Mouse (Mus musculus) liver, embryonic 14.5 days (tissue): Measurements from ENCODE around the gene Ccnk. TPM values are rescaled to one million over a fixed set of nuclear protein-coding genes. Genes with fewer than 3 reads are reported as not detected.
A peak's percentile ranks its signal among the peaks of the same experiment; 100 is the strongest.

Experiments used
- ATAC-seq: fragments of 200-750 bp; cut with Nextera tagmentation; 2 replicates; pipeline ENCODE4 v1.8.0; 2017; ENCODE audit warnings: moderate number of reproducible peaks, mild to moderate bottlenecking, moderate library complexity; ENCODE audit not compliant: insufficient read depth
- DNase-seq, 3 experiments: peaks; one replicate each; pipeline ENCODE4 v3.0.0-alpha.2; 2012 to 2013; ENCODE audit warnings: low read depth in 3 of 3, low spot score in 3 of 3
- H3K27ac ChIP-seq: fragments of 300-500 bp; sonication (generic); 2 replicates; pipeline ENCODE4 v1.5.1; 2014; ENCODE audit warnings: moderate library complexity, mild to moderate bottlenecking, control low read depth, inconsistent platforms
- H3K27me3 ChIP-seq: fragments of 300-500 bp; sonication (generic); 2 replicates; pipeline ENCODE4 v1.6.1; 2014; ENCODE audit warnings: mild to moderate bottlenecking, low read length, moderate library complexity; ENCODE audit not compliant: control insufficient read depth, insufficient read depth
- H3K36me3 ChIP-seq: fragments of 300-500 bp; sonication (generic); replicated peaks from 2 replicates; pipeline ENCODE4 v1.6.1; 2014; ENCODE audit warnings: low read depth; ENCODE audit not compliant: control insufficient read depth, insufficient read depth
- H3K4me1 ChIP-seq, 2 experiments: fragments of 200-500 bp in 1 of 2; fragments of 300-500 bp in 1 of 2; sonication (generic) in 1 of 2; replicated peaks; 2 replicates each; pipeline ENCODE4 v1.6.1; 2012 to 2014; ENCODE audit warnings: antibody characterized with exemption in 1 of 2, inconsistent platforms in 1 of 2, low read length in 1 of 2; ENCODE audit not compliant: control insufficient read depth in 2 of 2, insufficient read depth in 2 of 2
- H3K4me2 ChIP-seq: fragments of 300-500 bp; sonication (generic); 2 replicates; pipeline ENCODE4 v1.6.1; 2014; ENCODE audit warnings: low read depth, mild to moderate bottlenecking, control low read depth, moderate library complexity
- H3K4me3 ChIP-seq, 2 experiments: fragments of 200-500 bp in 1 of 2; fragments of 300-500 bp in 1 of 2; sonication (generic) in 1 of 2; 2 replicates each; pipeline ENCODE4 v1.5.1; 2012 to 2014; ENCODE audit warnings: low read depth in 2 of 2, low read length in 2 of 2, mild to moderate bottlenecking in 2 of 2, control low read depth in 1 of 2, inconsistent platforms in 1 of 2, moderate library complexity in 1 of 2; ENCODE audit not compliant: insufficient read depth in 1 of 2
- H3K9ac ChIP-seq: fragments of 300-500 bp; sonication (generic); replicated peaks from 2 replicates; pipeline ENCODE4 v1.6.1; 2014; ENCODE audit warnings: mild to moderate bottlenecking, control low read depth, moderate library complexity
- H3K9me3 ChIP-seq: fragments of 300-500 bp; sonication (generic); 2 replicates; pipeline ENCODE4 v1.6.1; 2016; ENCODE audit warnings: low read length, mixed read lengths; ENCODE audit not compliant: control insufficient read depth
- CTCF ChIP-seq: IDR thresholded peaks from 2 replicates; pipeline ENCODE4 v1.5.1; 2016; ENCODE audit warnings: antibody characterized with exemption, low read depth, control low read depth
- EP300 ChIP-seq: IDR thresholded peaks from 2 replicates; pipeline ENCODE4 v1.6.1; 2016; ENCODE audit warnings: antibody characterized with exemption, low read depth
- WGBS: fragments of 180-500 bp; shearing (Covaris S2); extraction: QIAGEN DNeasy Blood & Tissue Kit; methylation state at CpG from one replicate; pipeline ENCODE4 v1.1.7; 2014; ENCODE audit not compliant: insufficient replicate concordance; 5-methylcytosine and 5-hydroxymethylcytosine counted together
- polyA plus RNA-seq, 2 experiments: library from polyadenylated mRNA; depleted of rRNA in 1 of 2; stranded (reverse) in 1 of 2; unstranded in 1 of 2; fragments of >200 nt; fragmentation: Nextera tagmentation in 1 of 2; extraction: Ambion mirVana in 1 of 2; gene quantifications; 2 replicates each; pipeline versions ENCODE4 v1.2.1 to v1.2.3; 2012 to 2014

Ccnk gene
- polyA plus RNA-seq (2012; rRNA removed) (9.2 and 10.4 TPM in 2 replicates), polyA plus RNA-seq (2014; fragmentation: Nextera tagmentation; extraction: Ambion mirVana) (3.9 and 4.0 TPM in 2 replicates)

DNA sequence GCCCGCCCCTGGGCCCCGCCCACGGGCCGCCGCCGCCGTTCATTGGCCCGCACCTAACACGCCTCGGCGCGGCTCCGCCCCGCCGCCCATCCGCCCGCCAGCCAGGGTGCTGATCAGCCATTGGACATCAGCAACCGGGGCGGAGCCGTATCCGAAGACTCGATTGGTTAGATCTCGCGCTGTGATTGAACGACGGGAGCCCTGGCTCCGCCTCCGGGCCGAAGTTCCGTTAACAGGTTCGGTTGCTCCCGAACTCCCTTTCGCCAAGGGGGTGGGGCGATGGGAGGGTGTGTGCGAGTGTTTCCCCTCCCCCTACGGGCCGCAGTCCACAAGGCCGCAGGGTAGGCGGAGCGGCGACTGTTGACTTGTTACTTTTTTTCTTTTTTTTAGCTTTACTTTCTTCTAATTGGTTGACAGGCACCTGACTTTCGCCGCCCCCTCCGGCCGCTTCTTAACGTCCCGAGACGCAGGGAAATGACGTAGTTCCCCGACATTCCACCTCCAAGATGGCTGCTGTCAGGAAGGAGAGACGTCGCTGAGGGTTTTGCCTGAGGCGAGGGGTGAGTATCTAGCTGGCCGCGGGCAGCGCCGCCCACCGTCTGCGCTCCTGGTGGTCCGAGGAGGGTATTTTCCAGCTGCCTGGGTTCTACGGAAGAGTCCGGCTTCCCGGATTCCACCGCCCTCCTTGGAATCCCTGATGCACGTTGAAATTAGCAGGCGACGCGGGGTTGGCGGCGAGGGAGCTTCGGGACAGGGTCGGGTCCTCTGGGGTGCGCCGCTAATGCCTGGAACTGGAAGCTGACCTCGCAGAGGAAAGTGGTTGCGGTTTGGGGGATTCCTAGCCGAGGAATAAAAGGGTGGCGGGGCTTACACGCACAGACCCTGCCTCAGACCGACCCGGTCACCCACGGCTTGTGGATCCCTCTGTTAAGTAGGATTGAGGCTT is at the start of gene Ccnk:
Gene Ccnk, plus strand, starts transcription at position 259 of the 946 bp plus-strand sequence.
- peak within 1 kb of the TSS; percentile 98 for H3K9ac ChIP-seq
- H3K9me3 ChIP-seq: no peaks in the 10 kb centered on the region
- peaks cover 9 to 22% of the 10 kb centered on the region in 2 experiments for H3K4me1 ChIP-seq
- peak within 1 kb of the TSS; percentile 95 to 97 for H3K4me3 ChIP-seq
- TF ChIP-seq EP300 (peak; percentile 42; the same call in 1 of the 2 replicates), CTCF (peak; percentile 22)
- H3K4me2 ChIP-seq: peak within 1 kb of the TSS; percentile 81
- H3K27ac ChIP-seq: peak within 1 kb of the TSS; percentile 86
- WGBS: under 1% methylated on average over 80 of the region's 82 CpGs
- DNase-seq (peak; percentile 98 to 99 (median 98)), ATAC-seq (peak; percentile 94)
- no peaks in the 10 kb centered on the region for H3K27me3 ChIP-seq
- peaks cover 2% of the 10 kb centered on the region; the same call in 1 of the 2 replicates for H3K36me3 ChIP-seq

DNA sequence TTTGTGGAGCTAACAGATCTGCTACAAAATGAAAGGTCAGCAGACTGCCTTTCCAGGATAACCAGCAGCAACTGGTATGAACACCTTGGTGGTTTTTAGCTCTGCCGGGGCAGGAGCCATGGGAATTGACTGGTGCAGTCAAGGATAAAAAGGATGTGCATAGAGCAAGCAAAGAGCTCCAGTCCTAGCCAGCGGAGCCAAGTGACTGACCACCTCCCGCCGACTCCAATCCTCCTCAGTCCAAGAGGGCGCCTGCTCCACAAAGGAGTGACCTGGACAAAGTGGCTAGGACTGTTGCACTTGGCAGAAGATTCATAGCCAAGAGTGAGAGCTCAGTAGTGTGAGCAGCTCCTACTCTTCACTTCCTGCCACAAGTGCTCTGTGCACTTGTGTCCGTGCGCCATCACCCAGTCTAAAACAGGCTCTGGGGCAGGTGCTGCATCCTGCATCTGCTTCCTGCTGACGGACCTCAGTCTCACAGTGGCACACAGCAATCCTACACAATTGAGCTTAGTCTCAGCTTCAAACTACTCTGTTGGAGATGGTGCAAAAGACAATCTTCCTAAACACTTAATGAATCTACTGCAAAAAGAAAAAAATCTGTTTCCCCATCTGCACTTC is 46.8 kb upstream of the Ccnk start:
- peaks cover 2% of the 10 kb centered on the region for H3K36me3 ChIP-seq

DNA sequence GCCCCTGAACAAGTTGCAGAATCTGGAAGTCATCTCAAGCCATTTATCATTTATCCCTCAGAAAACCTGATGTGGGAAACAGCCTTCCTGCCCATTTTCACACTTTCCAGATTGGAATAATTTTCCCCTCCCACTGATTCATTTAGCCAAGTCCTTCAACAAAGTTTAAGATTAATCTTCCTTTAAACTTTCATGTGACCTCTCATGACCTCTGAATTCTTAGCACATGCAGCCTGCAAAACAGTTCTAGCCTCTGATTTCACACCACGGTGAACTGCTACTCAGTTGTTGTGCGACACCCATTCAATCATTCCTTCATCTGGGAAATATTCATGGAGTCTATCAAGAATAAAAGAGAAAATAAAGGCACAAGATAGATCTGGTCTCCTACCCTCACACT is 46.2 kb upstream of the Ccnk start:
- H3K27me3 ChIP-seq: no peaks in the 10 kb centered on the region
- H3K4me1 ChIP-seq: no peaks in the 10 kb centered on the region
- ATAC-seq: no peak
- peaks cover 2% of the 10 kb centered on the region for H3K36me3 ChIP-seq
- H3K27ac ChIP-seq: no peak overlapping the region
- no peak overlapping the region for H3K4me3 ChIP-seq
- 89% methylated on average over 2 of the region's 2 CpGs for WGBS
- H3K4me2 ChIP-seq: no peak overlapping the region
- no peak for DNase-seq
- H3K9ac ChIP-seq: no peak overlapping the region
- no peak for TF ChIP-seq EP300
- TF ChIP-seq CTCF: no peak
- H3K9me3 ChIP-seq: no peaks in the 10 kb centered on the region

More for the DNA sequence above, 46.8 kb upstream of the Ccnk start:
- WGBS: 86% methylated on average over 8 of the region's 8 CpGs
- no peak for DNase-seq
- H3K27me3 ChIP-seq: no peaks in the 10 kb centered on the region
- no peak for TF ChIP-seq EP300
- TF ChIP-seq CTCF: no peak
- H3K4me3 ChIP-seq: no peak overlapping the region
- H3K4me1 ChIP-seq: no peaks in the 10 kb centered on the region
- no peaks in the 10 kb centered on the region for H3K9me3 ChIP-seq
- no peak for ATAC-seq
- no peak overlapping the region for H3K9ac ChIP-seq
- no peak overlapping the region for H3K4me2 ChIP-seq
- no peak overlapping the region for H3K27ac ChIP-seq

DNA sequence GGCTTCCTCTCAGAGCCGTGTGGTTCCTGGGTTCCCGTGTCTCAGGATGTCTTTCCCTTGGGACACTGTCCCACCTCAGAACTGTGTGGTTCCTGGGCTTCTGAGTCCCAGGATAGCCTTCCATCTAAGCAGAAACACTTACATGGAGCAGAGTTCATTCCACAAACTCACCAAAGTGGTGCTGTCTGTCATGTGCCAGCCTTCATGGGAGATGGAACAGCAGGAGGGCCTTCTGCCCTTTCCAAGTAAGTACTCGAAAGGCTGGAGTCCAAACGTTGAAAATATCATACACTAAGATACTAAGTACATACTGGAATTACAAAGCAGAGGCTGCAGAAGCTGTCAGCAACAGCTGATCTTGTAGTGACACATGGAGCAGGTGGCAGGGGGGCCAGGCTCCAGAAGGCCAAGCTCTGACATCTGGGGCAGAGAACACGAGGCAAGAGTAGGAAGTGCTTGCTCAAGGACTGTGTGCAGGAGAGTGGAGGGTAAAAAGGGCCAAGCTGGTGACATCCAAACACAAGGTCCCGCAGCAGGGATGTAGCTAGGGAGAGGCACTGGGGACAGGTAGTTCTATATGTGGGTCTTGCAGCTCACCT is 43.7 kb upstream of the Ccnk start:
- Histone ChIP-seq H3K27ac (no peak overlapping the region), H3K9ac (no peak overlapping the region), H3K4me2 (no peak overlapping the region), H3K4me1 (no peaks in the 10 kb centered on the region), H3K9me3 (no peaks in the 10 kb centered on the region), H3K4me3 (no peak overlapping the region), H3K36me3 (peaks cover 1% of the 10 kb centered on the region; the same call in 1 of the 2 replicates), H3K27me3 (no peaks in the 10 kb centered on the region)
- TF ChIP-seq CTCF: no peak
- no peak for TF ChIP-seq EP300
- ATAC-seq (no peak), DNase-seq (no peak)
- WGBS: 75% methylated on average over 6 of the region's 6 CpGs
